Mouse (Mus musculus) layer of hippocampus, postnatal 14 days (tissue): ENCODE results near the gene Acp7. TPM values are rescaled to one million over a fixed set of nuclear protein-coding genes. Genes with fewer than 3 reads are reported as not detected.

Experiments
- DNase-seq, 2 experiments: peaks; one replicate each; pipeline ENCODE4 v3.0.0; 2021 to 2022; ENCODE audit warnings: low spot score in 2 of 2, mixed read lengths in 1 of 2
- total RNA-seq, 2 experiments: library from RNA; stranded (reverse); gene quantifications; 2 replicates each; pipeline ENCODE4 v1.2.3; 2021

Acp7 gene
- total RNA-seq, 2 experiments from 2014 or later, result 1.0 to 1.9 TPM

- peak; percentile 72 to 77 for DNase-seq
These were observed 29.5 kb downstream of the Acp7 start for GRCm38 (mm10) chr7:28601668-28602067.

- peak; percentile 80 to 82 for DNase-seq
These were observed 30.1 kb downstream of the Acp7 start for GRCm38 (mm10) chr7:28601029-28601428.

- DNase-seq, result no peak
These were observed 32.2 kb downstream of the Acp7 start for GRCm38 (mm10) chr7:28598951-28599350.

GRCm38 (mm10) chr7:28597642-28598446 lies 33.3 kb downstream of the Acp7 start, which contains the start of the genes Samd4b and Pak4:
Gene Samd4b (minus strand): TSS chr7:28598144.
Gene Pak4 (minus strand): TSS chr7:28598185.
- DNase-seq, result peak; percentile 99 to 100

- DNase-seq, result no peak
These were observed 33.9 kb downstream of the Acp7 start for GRCm38 (mm10) chr7:28597277-28597570.

GRCm38 (mm10) chr7:28596436-28597276 lies 34.5 kb downstream of the Acp7 start:
- DNase-seq, result no peak

- DNase-seq, result no peak
These were observed 35.2 kb downstream of the Acp7 start for GRCm38 (mm10) chr7:28595751-28596435.

GRCm38 (mm10) chr7:28593206-28594111 lies 37.7 kb downstream of the Acp7 start:
- no peak for DNase-seq

GRCm38 (mm10) chr7:28591862-28592261 lies 39.3 kb downstream of the Acp7 start:
- no peak for DNase-seq

- DNase-seq, result no peak
These were observed 43.5 kb downstream of the Acp7 start for GRCm38 (mm10) chr7:28587644-28588043.

GRCm38 (mm10) chr7:28586663-28587411 lies 44.3 kb downstream of the Acp7 start:
- DNase-seq, result no peak

- DNase-seq, result no peak
These were observed 46.1 kb downstream of the Acp7 start for GRCm38 (mm10) chr7:28585001-28585400.

GRCm38 (mm10) chr7:28584468-28584867 lies 46.7 kb downstream of the Acp7 start:
- DNase-seq, result no peak

GRCm38 (mm10) chr7:28583570-28584344 lies 47.4 kb downstream of the Acp7 start:
- no peak for DNase-seq

GRCm38 (mm10) chr7:28582841-28583240 lies 48.3 kb downstream of the Acp7 start:
- peak in 1 of 2 experiments; percentile 62 for DNase-seq

- DNase-seq, result no peak
These were observed 49.4 kb downstream of the Acp7 start for GRCm38 (mm10) chr7:28581721-28582120.

GRCm38 (mm10) chr7:28579826-28580225 lies 51.3 kb downstream of the Acp7 start:
- DNase-seq, result no peak

GRCm38 (mm10) chr7:28578543-28579053 lies 52.5 kb downstream of the Acp7 start:
- DNase-seq, result no peak
